Mouse (Mus musculus): ENCODE results near the gene Dhcr7. TPM values are rescaled to one million over a fixed set of nuclear protein-coding genes. Genes with fewer than 3 reads are reported as not detected.
A peak's percentile ranks its signal among the peaks of the same experiment; 100 is the strongest.

Dhcr7 gene
- total RNA-seq, 4 experiments from 2014 or later = 37.6 to 43.0 (median 39.8) TPM

- DNase-seq (ENCODE audit: low spot score in 2 of 2) = no peak
Measured at GRCm38 (mm10) chr7:143832611-143833010, 9.7 kb downstream of the Dhcr7 start.

- no peak for DNase-seq (ENCODE audit: low spot score in 2 of 2)
Measured at GRCm38 (mm10) chr7:143833581-143834190, 10.7 kb downstream of the Dhcr7 start.

DNA sequence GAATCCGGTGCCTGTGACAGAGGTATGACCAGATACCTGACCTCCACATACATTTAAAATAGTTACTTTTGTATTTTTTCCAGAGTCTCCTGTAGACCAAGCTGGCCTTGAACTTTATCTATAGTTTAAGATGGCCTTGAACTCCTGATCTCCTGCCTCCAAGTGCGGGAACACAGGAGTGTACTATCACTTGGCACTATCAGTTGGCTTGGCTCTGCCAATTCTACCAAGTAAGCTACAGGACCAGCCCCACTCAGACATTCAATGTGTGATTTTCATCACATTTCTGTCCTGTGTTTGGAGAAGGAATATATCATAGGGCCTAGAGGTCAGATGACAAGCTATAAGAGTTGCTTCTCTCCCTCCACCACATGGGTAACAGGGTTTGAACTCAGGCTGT lies 11.4 kb downstream of the Dhcr7 start:
- DNase-seq (ENCODE audit: low spot score in 2 of 2) = no peak

DNA sequence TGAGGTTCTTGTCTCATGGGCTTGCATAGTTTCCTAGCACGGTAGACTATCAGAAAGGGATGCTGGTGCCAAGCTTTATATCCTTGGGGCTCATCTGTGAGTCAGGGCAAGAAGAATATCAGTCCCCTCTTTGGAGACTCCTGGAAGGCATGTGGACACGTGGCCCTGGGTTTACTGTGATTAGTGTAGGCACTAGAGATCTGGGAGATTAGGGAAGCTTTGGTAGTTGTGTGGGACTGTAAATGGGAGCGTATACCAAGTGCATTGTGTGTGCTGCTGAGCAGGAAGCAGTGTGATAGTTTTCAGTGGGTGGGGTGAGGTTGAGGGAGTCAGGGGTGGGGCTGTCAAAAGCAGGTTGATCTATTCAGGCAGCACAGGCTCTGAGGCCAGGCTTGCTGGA lies 12.0 kb downstream of the Dhcr7 start:
- no peak for DNase-seq (ENCODE audit: low spot score in 2 of 2)

- no peak for DNase-seq (ENCODE audit: low spot score in 2 of 2)
Measured at GRCm38 (mm10) chr7:143837705-143838358, 14.9 kb downstream of the Dhcr7 start.

DNA sequence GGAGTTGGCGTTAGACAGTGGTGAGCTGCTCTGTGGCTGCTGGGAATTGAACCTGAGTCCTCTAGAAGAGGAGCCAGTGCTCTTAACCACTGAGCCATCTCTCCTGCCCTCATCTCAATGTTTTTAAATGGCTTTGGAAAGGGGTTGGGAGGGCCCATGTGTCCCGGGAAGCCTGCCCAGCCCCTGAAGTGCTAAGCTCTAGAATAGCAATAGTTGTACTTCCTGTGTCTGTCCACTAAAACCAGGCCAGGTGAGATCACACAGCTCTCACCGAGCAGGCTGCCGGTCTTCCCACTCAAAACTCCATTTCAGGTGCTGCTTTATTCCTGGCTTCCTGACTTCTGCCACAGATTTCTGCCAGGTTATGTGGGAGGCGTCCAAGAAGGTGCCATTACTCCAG lies 17.2 kb downstream of the Dhcr7 start:
- DNase-seq (ENCODE audit: low spot score in 2 of 2) = no peak

GRCm38 (mm10) chr7:143841301-143841700 lies 18.4 kb downstream of the Dhcr7 start:
- no peak for DNase-seq (ENCODE audit: low spot score in 2 of 2)

- DNase-seq (ENCODE audit: low spot score in 2 of 2) = no peak
Measured at GRCm38 (mm10) chr7:143848127-143848767, 25.3 kb downstream of the Dhcr7 start.

- DNase-seq (ENCODE audit: low spot score in 2 of 2) = no peak
Measured at GRCm38 (mm10) chr7:143848768-143849482, 26.0 kb downstream of the Dhcr7 start.

DNA sequence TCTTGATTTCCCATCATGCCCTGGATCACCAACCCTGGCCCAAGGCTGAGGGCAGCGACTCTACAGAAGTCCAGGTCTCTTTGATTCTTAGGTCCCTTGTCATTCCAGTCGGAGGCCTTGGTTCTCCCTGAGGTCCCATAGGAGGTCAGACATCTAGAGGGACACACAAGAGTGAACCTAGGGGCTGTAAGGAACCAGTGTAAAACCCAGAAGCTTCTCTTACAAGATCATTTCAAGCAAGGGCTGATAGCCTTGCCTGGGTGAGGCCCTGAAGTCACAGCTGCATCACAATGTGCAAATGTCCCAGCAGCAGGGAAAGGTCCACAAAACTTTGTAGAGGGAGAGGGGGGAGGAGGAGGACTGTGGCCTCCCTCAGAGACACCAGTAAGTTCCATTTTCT lies 43.6 kb downstream of the Dhcr7 start, which contains the start of gene Gm498:
Gm498 (plus strand) TSS at position 301 of the 400 bp plus-strand sequence.
- DNase-seq (ENCODE audit: low spot score in 2 of 2) = no peak

DNA sequence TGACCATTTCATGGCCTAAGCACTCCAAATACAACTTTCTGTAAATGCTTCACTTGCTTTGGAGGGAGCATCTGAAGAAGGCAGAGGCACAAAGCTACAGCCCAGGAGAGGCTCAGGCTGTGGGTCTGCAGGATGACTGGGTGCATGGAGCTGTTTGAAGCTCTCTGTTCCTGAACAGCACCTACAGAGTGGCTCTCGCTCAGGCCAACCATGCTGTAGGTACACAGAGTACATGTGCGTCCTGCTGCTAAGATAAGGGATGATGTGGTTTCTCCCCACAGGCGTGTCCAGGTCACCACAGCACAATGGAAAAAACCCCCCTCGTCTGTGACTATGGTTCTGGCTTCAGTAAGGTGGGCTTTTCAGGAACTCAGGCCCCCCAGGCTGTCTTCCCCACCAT lies 45.9 kb downstream of the Dhcr7 start:
- DNase-seq (ENCODE audit: low spot score in 2 of 2) = no peak

GRCm38 (mm10) chr7:143883717-143884116 lies 60.8 kb downstream of the Dhcr7 start:
- no peak for DNase-seq (ENCODE audit: low spot score in 2 of 2)

DNA sequence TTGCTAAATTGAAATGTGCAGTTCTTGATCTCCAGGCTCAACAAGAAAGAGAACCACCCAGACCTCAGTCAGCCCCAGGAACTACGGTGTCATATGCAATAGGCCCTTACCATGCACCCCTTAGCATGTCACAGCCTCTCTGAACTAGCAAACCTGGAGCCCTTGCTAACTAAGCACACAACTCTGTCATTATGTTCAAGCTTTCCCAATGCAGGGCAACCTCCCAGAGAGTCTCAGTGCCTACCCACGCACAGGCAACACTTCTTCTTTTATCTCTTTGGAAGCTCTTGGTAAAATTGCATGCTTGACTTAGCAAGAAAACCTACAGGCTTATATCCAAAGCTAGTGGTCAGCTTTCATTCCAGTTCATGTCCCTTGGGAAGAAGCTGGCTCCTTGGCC lies 68.2 kb downstream of the Dhcr7 start:
- peak in 1 of 2 experiments; percentile 27 for DNase-seq (ENCODE audit: low spot score in 2 of 2)

DNA sequence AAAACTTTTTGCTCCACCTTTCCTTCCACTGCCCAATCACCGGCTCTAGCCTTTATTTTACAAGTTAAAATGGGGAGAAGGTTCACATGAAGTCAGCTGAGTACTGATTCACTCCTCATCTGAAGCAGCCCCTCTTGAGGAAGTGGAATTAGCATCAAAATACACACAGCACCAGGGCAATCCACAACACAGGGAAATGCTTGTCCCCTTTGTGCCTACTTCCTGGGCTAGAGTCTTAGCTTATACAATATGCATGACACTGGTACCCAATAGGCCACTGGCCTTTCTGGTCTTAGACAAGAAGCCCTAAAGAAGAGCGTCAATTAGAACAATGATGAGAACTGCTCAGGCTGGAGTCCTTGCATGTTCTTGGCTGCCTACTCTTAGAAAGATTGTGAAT lies 69.4 kb downstream of the Dhcr7 start:
- no peak for DNase-seq (ENCODE audit: low spot score in 2 of 2)

Small RNAs within 50 kb of the gene (microRNA-seq; reads per million reads assigned to microRNA genes)
- gene Gm22064 = 0 reads per million in 2 experiments

Other genes starting within 250 kb of the Dhcr7 start
- gene Cars, start 223.1 kb upstream of the Dhcr7 start, total RNA-seq (2022) = 10 to 100 TPM; 50.1 to 58.2 (median 54.2) TPM
- gene Tnfrsf26, start 194.4 kb upstream of the Dhcr7 start, total RNA-seq (2022) = not detected
- 1 to 10 TPM; 1.0 to 2.9 (median 2.8) TPM for gene Tnfrsf22, start 173.5 kb upstream of the Dhcr7 start, total RNA-seq (2022)
- gene Tnfrsf23, start 137.3 kb upstream of the Dhcr7 start, total RNA-seq (2022) = 1 to 10 TPM in 2 of 4 experiments, under 1 TPM in 2; 0.72 to 2.3 (median 1.1) TPM
- 10 to 100 TPM; 32.1 to 43.1 (median 38.2) TPM for gene Osbpl5, start 66.2 kb upstream of the Dhcr7 start, total RNA-seq (2022)
- not detected for gene Mrgprg, start 56.2 kb upstream of the Dhcr7 start, total RNA-seq (2022)
- gene Mrgpre, start 38.6 kb upstream of the Dhcr7 start, total RNA-seq (2022) = 1 to 10 TPM; 7.0 to 8.4 (median 7.8) TPM
- 1 to 10 TPM; 5.4 to 7.8 (median 5.7) TPM for gene Nadsyn1, start 296 bp upstream of the Dhcr7 start, total RNA-seq (2022)
- gene Gm498, start 43.7 kb downstream of the Dhcr7 start, total RNA-seq (2022) = not detected
- gene Shank2, start 178.8 kb downstream of the Dhcr7 start, total RNA-seq (2022) = 100 to 1,000 TPM; 108 to 123 (median 112) TPM

Measured in left cerebral cortex, adult 8-10 months (tissue).